Mouse (Mus musculus): ENCODE data around the gene Kank4.

The Kank4 gene

GRCm38 (mm10) chr4:98776721-98777427 lies 40.5 kb downstream of the Kank4 start:
- in situ Hi-C loops (cut with MboI, MseI) = no loop called here

- in situ Hi-C loops (cut with MboI, MseI) = no loop called here
Observed at GRCm38 (mm10) chr4:98773785-98774184, 43.6 kb downstream of the Kank4 start.

GRCm38 (mm10) chr4:98767134-98768133 lies 49.9 kb downstream of the Kank4 start:
- in situ Hi-C loops (cut with MboI, MseI) = no loop called here

GRCm38 (mm10) chr4:98758872-98759518 lies 58.3 kb downstream of the Kank4 start:
- in situ Hi-C loops (cut with MboI, MseI) = no loop called here

GRCm38 (mm10) chr4:98758012-98758821 lies 59.1 kb downstream of the Kank4 start:
- in situ Hi-C loops (cut with MboI, MseI) = no loop called here

- in situ Hi-C loops (cut with MboI, MseI) = no loop called here
Observed at GRCm38 (mm10) chr4:98756141-98756540, 61.2 kb downstream of the Kank4 start.

- in situ Hi-C loops (cut with MboI, MseI) = no loop called here
Observed at GRCm38 (mm10) chr4:98754456-98754855, 62.9 kb downstream of the Kank4 start.

- in situ Hi-C loops (cut with MboI, MseI) = no loop called here
Observed at GRCm38 (mm10) chr4:98743906-98744210, 73.5 kb downstream of the Kank4 start.

- in situ Hi-C loops (cut with MboI, MseI) = no loop called here
Observed at GRCm38 (mm10) chr4:98743209-98743905, 74.0 kb downstream of the Kank4 start.

GRCm38 (mm10) chr4:98739753-98740152 lies 77.6 kb downstream of the Kank4 start:
- in situ Hi-C loops (cut with MboI, MseI) = no loop called here

- in situ Hi-C loops (cut with MboI, MseI) = no loop called here
Observed at GRCm38 (mm10) chr4:98733660-98734059, 83.7 kb downstream of the Kank4 start.

- in situ Hi-C loops (cut with MboI, MseI) = no loop called here
Observed at GRCm38 (mm10) chr4:98728716-98729115, 88.6 kb downstream of the Kank4 start.

- in situ Hi-C loops (cut with MboI, MseI) = no loop called here
Observed at GRCm38 (mm10) chr4:98727959-98728347, 89.4 kb downstream of the Kank4 start.

- in situ Hi-C loops (cut with MboI, MseI) = no loop called here
Observed at GRCm38 (mm10) chr4:98727295-98727958, 89.9 kb downstream of the Kank4 start.

- in situ Hi-C loops (cut with MboI, MseI) = no loop called here
Observed at GRCm38 (mm10) chr4:98726590-98727237, 90.6 kb downstream of the Kank4 start, which contains the start of gene L1td1. TSS of gene L1td1 (plus strand) at chr4:98726734.

GRCm38 (mm10) chr4:98725439-98725838 lies 91.9 kb downstream of the Kank4 start:
- in situ Hi-C loops (cut with MboI, MseI) = no loop called here

GRCm38 (mm10) chr4:98724682-98725081 lies 92.7 kb downstream of the Kank4 start:
- in situ Hi-C loops (cut with MboI, MseI) = loop anchor here (5.0 kb wide), 1 partner anchor 458 kb away; no protein-coding TSS in a partner anchor

- in situ Hi-C loops (cut with MboI, MseI) = loop anchor here (5.0 kb wide), 1 partner anchor 460 kb away; no protein-coding TSS in a partner anchor
Observed at GRCm38 (mm10) chr4:98722454-98722853, 94.9 kb downstream of the Kank4 start.

GRCm38 (mm10) chr4:98718547-98718917 lies 98.8 kb downstream of the Kank4 start:
- in situ Hi-C loops (cut with MboI, MseI) = loop anchor here (10.0 kb wide), 1 partner anchor 166 kb away; no protein-coding TSS in a partner anchor

Measured in T-helper 1 cell (primary cell).